Mouse (Mus musculus) ES-Bruce4 (cell line): ENCODE results near the gene Otulin.

Experiments
- CTCF ChIP-seq: IDR thresholded peaks from one replicate; pipeline ENCODE4 v1.8.1; 2011; ENCODE audit warnings: low read depth, low read length
- EP300 ChIP-seq: IDR thresholded peaks from 2 replicates; pipeline ENCODE4 v1.6.1; 2011; ENCODE audit warnings: low read depth, low read length; ENCODE audit not compliant: insufficient read depth
- POLR2A ChIP-seq: IDR thresholded peaks from one replicate; pipeline ENCODE4 v1.8.1; 2011; ENCODE audit warnings: low read length; ENCODE audit not compliant: insufficient read depth

DNA sequence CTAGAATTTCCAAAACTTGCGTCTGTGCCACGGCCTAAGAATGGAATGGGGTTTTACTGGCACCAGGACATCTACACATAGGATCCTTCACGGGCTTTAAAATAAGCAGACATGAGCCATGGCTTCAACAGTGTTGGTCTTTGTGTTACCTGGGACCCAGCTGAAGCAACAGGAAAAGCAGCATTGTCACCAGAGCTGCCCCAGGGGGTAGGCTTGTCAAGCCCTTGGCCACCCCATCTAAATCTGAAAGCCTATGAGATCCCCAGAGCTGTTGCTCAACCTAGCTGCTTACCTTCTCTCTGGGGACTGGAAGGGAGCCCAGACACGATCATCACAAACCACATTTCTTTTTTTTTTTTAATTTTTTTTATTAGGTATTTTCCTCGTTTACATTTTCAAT, 132.4 kb downstream of the Otulin start:
- TF ChIP-seq POLR2A (no peak), CTCF (no peak), EP300 (no peak)
